Mouse (Mus musculus): ENCODE data around the gene Vezt. TPM values are rescaled to one million over a fixed set of nuclear protein-coding genes. Genes with fewer than 3 reads are reported as not detected.

Gene Vezt
- polyA plus RNA-seq, 1 experiment from 2014 or later: 29.4 TPM

GRCm38 (mm10) chr10:93889976-93890375 lies 145.6 kb downstream of the Vezt start:
- Histone ChIP-seq H3K9me3 (replicated peaks) (no peaks in the 10 kb centered on the region), H3K4me3 (peak overlapping the region; percentile 69), H3K27ac (ENCODE audit: poor library complexity, severe bottlenecking) (peak overlapping the region; percentile 93), H3K9ac (peak overlapping the region; percentile 87), H3K36me3 (peaks cover 20% of the 10 kb centered on the region), H3K4me2 (peak overlapping the region; percentile 96), H3K27me3 (replicated peaks) (no peaks in the 10 kb centered on the region), H3K4me1 (replicated peaks) (peaks cover 7% of the 10 kb centered on the region)
- 0 out of 2 replicates have a peak, but pooled peaks have one; percentile 9 for ATAC-seq (ENCODE audit: insufficient number of reproducible peaks, low FRiP score)
- WGBS: under 1% methylated on average over 22 of the region's 22 CpGs

- peak; percentile 95 for ATAC-seq (ENCODE audit: insufficient number of reproducible peaks, low FRiP score)
- peak overlapping the region; percentile 87 for H3K9ac ChIP-seq
- peak overlapping the region; percentile 93 for H3K27ac ChIP-seq (ENCODE audit: poor library complexity, severe bottlenecking)
- H3K4me3 ChIP-seq: peak overlapping the region; percentile 69
- H3K27me3 ChIP-seq (replicated peaks): no peaks in the 10 kb centered on the region
- 0% methylated on average over 23 of the region's 30 CpGs for WGBS
- H3K4me1 ChIP-seq (replicated peaks): peaks cover 7% of the 10 kb centered on the region
- peak overlapping the region; percentile 96 for H3K4me2 ChIP-seq
- no peaks in the 10 kb centered on the region; the same call in 1 of the 2 replicates for H3K9me3 ChIP-seq (replicated peaks)
- peaks cover 24% of the 10 kb centered on the region for H3K36me3 ChIP-seq
These were observed 146.1 kb downstream of the Vezt start for GRCm38 (mm10) chr10:93889579-93889950.

MicroRNAs encoded within 50 kb of the gene (microRNA counts, 519-probe panel; counts per million panel counts)
- microRNA mmu-miR-331-3p (4,551 counts per million, percentile 44 among the panel's probes with 10 or more counts), microRNA mmu-miR-331-5p (not detected)

Small RNA genes within 50 kb of the gene (microRNA-seq; reads per million reads assigned to microRNA genes)
- 66.7 reads per million, percentile 47 among the genes with 10 or more reads in this experiment for gene Mir331

Other genes with a start within 250 kb of the Vezt start
- gene Usp44, start 204.3 kb downstream of the Vezt start, polyA plus RNA-seq (2016; fragmentation: Nextera tagmentation; extraction: Ambion mirVana): 0.49 and 0.50 TPM in 2 replicates
- 182 and 186 TPM in 2 replicates for gene Metap2, start 138.7 kb downstream of the Vezt start, polyA plus RNA-seq (2016; fragmentation: Nextera tagmentation; extraction: Ambion mirVana)
- 3.7 and 4.0 TPM in 2 replicates for gene Fgd6, start 184 bp upstream of the Vezt start, polyA plus RNA-seq (2016; fragmentation: Nextera tagmentation; extraction: Ambion mirVana)
- gene Nr2c1, start 112.2 kb upstream of the Vezt start, polyA plus RNA-seq (2016; fragmentation: Nextera tagmentation; extraction: Ambion mirVana): 7.1 and 8.7 TPM in 2 replicates
- 634 and 641 TPM in 2 replicates for gene Ndufa12, start 162.9 kb upstream of the Vezt start, polyA plus RNA-seq (2016; fragmentation: Nextera tagmentation; extraction: Ambion mirVana)